Mouse (Mus musculus): Measurements from ENCODE around the gene Fpr3.
A peak's percentile ranks its signal among the peaks of the same experiment; 100 is the strongest.
"Not testable (repeated sequence)": the region's sequence is repeated elsewhere in the genome, so short reads cannot be mapped to it uniquely, and the experiment has no call there.

Fpr3 gene

GRCm38 (mm10) chr17:17883840-17884239 lies 3.8 kb upstream of the Fpr3 start, which contains the start of gene Fpr1:
Fpr1 (minus strand) TSS chr17:17883940.
- DNase-seq: no peak

- no peak for DNase-seq
Observed at GRCm38 (mm10) chr17:17889732-17890425, 2.2 kb downstream of the Fpr3 start.

GRCm38 (mm10) chr17:17896039-17896438 lies 8.4 kb downstream of the Fpr3 start:
- DNase-seq: peak; percentile 66

GRCm38 (mm10) chr17:17899268-17899667 lies 11.6 kb downstream of the Fpr3 start:
- no peak for DNase-seq

- no peak for DNase-seq
Observed at GRCm38 (mm10) chr17:17900768-17901167, 13.1 kb downstream of the Fpr3 start.

- peak; percentile 89 for DNase-seq
Observed at GRCm38 (mm10) chr17:17909636-17910421, 22.2 kb downstream of the Fpr3 start.

GRCm38 (mm10) chr17:17912618-17913017 lies 25.0 kb downstream of the Fpr3 start:
- not testable (repeated sequence) for DNase-seq

- no peak for DNase-seq
Observed at GRCm38 (mm10) chr17:17917376-17917775, 29.7 kb downstream of the Fpr3 start.

- DNase-seq: no peak
Observed at GRCm38 (mm10) chr17:17917782-17918181, 30.1 kb downstream of the Fpr3 start.

GRCm38 (mm10) chr17:17973443-17973842 lies 85.8 kb downstream of the Fpr3 start:
- no peak for DNase-seq

- DNase-seq: not testable (repeated sequence)
Observed at GRCm38 (mm10) chr17:17981232-17981631, 93.6 kb downstream of the Fpr3 start.

GRCm38 (mm10) chr17:18004752-18005151 lies 117.1 kb downstream of the Fpr3 start:
- no peak for DNase-seq
